Comparison of ENCODE assay signal across 18 mouse cellular contexts in genomic region chr14:24565718-24566322, GRCm38 (mm10).
DNase-seq lines count a peak whose midpoint lies in the region; ATAC-seq and TF ChIP-seq lines count a peak whose summit lies in the region.
"Had no signal": no experiment of that assay in that cellular context is flagged by ENCODE, and none has a peak within 500 bp of the region (broad histone marks: within the 10 kb centered on the region; RNA-seq: fewer than 3 reads in every experiment).

No protein-coding gene starts in this region.

- no peaks in the 10 kb centered on the region for H3K4me1 ChIP-seq in forebrain, postnatal 0 days (ENCODE audit: insufficient read depth)
- peaks cover 26% of the 10 kb centered on the region for H3K4me1 ChIP-seq in neural tube, embryonic 13.5 days (replicated peaks)
- H3K4me1 ChIP-seq in intestine, embryonic 16.5 days (ENCODE audit: control insufficient read depth, insufficient read depth, low read length), result no peaks in the 10 kb centered on the region
- H3K4me1 ChIP-seq: embryonic facial prominence, embryonic 13.5 days; heart, embryonic 10.5 days; midbrain, embryonic 12.5 days; stomach, embryonic 15.5 days had no signal

- no peaks in the 10 kb centered on the region for H3K27me3 ChIP-seq in forebrain, postnatal 0 days (ENCODE audit: insufficient read depth, low read length)
- H3K27me3 ChIP-seq in neural tube, embryonic 13.5 days, result no peaks in the 10 kb centered on the region
- no peaks in the 10 kb centered on the region for H3K27me3 ChIP-seq in intestine, embryonic 16.5 days (replicated peaks; ENCODE audit: control insufficient read depth, insufficient read depth, low read length)
- H3K27me3 ChIP-seq: embryonic facial prominence, embryonic 13.5 days; midbrain, embryonic 12.5 days; stomach, embryonic 15.5 days had no signal

- WGBS in forebrain, postnatal 0 days, result 54% methylated on average over 10 of the region's 10 CpGs
- 38% methylated on average over 10 of the region's 10 CpGs for WGBS in neural tube, embryonic 13.5 days
- WGBS in intestine, embryonic 16.5 days, result 73% methylated on average over 10 of the region's 10 CpGs

- no peak overlapping the region for H3K4me3 ChIP-seq in forebrain, postnatal 0 days (ENCODE audit: low read depth, low read length)
- H3K4me3 ChIP-seq in neural tube, embryonic 13.5 days, result no peak overlapping the region
- H3K4me3 ChIP-seq in intestine, embryonic 16.5 days (ENCODE audit: low read length), result no peak overlapping the region
- H3K4me3 ChIP-seq: embryonic facial prominence, embryonic 13.5 days; heart, embryonic 10.5 days; midbrain, embryonic 12.5 days; stomach, embryonic 15.5 days had no signal

- no peak overlapping the region for H3K4me2 ChIP-seq in forebrain, postnatal 0 days (ENCODE audit: low read depth)
- no peak overlapping the region for H3K4me2 ChIP-seq in neural tube, embryonic 13.5 days
- no peak overlapping the region for H3K4me2 ChIP-seq in intestine, embryonic 16.5 days (ENCODE audit: low read depth, low read length)
- H3K4me2 ChIP-seq: embryonic facial prominence, embryonic 13.5 days; liver, embryonic 11.5 days; midbrain, embryonic 12.5 days; stomach, embryonic 15.5 days had no signal

- no peaks in the 10 kb centered on the region for H3K36me3 ChIP-seq in forebrain, postnatal 0 days (ENCODE audit: insufficient read depth)
- no peaks in the 10 kb centered on the region for H3K36me3 ChIP-seq in neural tube, embryonic 13.5 days
- H3K36me3 ChIP-seq in intestine, embryonic 16.5 days (ENCODE audit: control insufficient read depth, insufficient read depth, low read length), result no peaks in the 10 kb centered on the region
- H3K36me3 ChIP-seq: embryonic facial prominence, embryonic 13.5 days; G1E; heart, embryonic 10.5 days; midbrain, embryonic 12.5 days; stomach, embryonic 15.5 days had no signal

- no peak for ATAC-seq in forebrain, postnatal 0 days
- peak; percentile 81 for ATAC-seq in neural tube, embryonic 13.5 days (ENCODE audit: low read depth)
- ATAC-seq in intestine, embryonic 16.5 days, result no peak
- ATAC-seq: lung, postnatal 0 days had no signal

- DNase-seq in cerebellum, postnatal 10 days, result peak; percentile 47 to 64
- DNase-seq in cerebellum, postnatal 4 days (ENCODE audit: low spot score in 2 of 2), result no peak
- peak; percentile 7 for DNase-seq in lung, postnatal 10 days
- no peak for DNase-seq in lung, postnatal 25 days (ENCODE audit: low spot score)
- DNase-seq in forebrain, postnatal 0 days, result peak; percentile 31
- DNase-seq in kidney, postnatal 25 days, result no peak
- DNase-seq: cerebellum, postnatal 25 days; right cerebral cortex, postnatal 4 days; thymus, postnatal 14 days had no signal

- H3K27ac ChIP-seq in forebrain, postnatal 0 days (ENCODE audit: low read depth, low read length), result 0 out of 2 replicates have a peak overlapping the region, but pooled peaks have one; percentile 40
- H3K27ac ChIP-seq in neural tube, embryonic 13.5 days (replicated peaks), result peak overlapping the region; percentile 84
- H3K27ac ChIP-seq in intestine, embryonic 16.5 days (ENCODE audit: low read length), result no peak overlapping the region
- H3K27ac ChIP-seq: embryonic facial prominence, embryonic 13.5 days; heart, embryonic 10.5 days; midbrain, embryonic 12.5 days; stomach, embryonic 15.5 days had no signal

- no peak overlapping the region for H3K9ac ChIP-seq in forebrain, postnatal 0 days
- H3K9ac ChIP-seq in neural tube, embryonic 13.5 days, result no peak overlapping the region
- no peak overlapping the region for H3K9ac ChIP-seq in intestine, embryonic 16.5 days (ENCODE audit: low read depth, low read length)
- H3K9ac ChIP-seq: embryonic facial prominence, embryonic 13.5 days; midbrain, embryonic 12.5 days; stomach, embryonic 15.5 days had no signal

- no peak for TF ChIP-seq CTCF in forebrain, postnatal 0 days (IDR thresholded peaks at IDR 0.05; ENCODE audit: low read depth)

- no peaks in the 10 kb centered on the region for H3K9me3 ChIP-seq in forebrain, postnatal 0 days (ENCODE audit: low read length)
- no peaks in the 10 kb centered on the region for H3K9me3 ChIP-seq in neural tube, embryonic 13.5 days
- H3K9me3 ChIP-seq in intestine, embryonic 16.5 days (ENCODE audit: control insufficient read depth, low read length), result no peaks in the 10 kb centered on the region
- H3K9me3 ChIP-seq: embryonic facial prominence, embryonic 13.5 days; G1E; heart, embryonic 10.5 days; midbrain, embryonic 12.5 days; stomach, embryonic 15.5 days had no signal

Comparison
In these comparisons a context has a peak if more than half of its experiments do, and no peak if none do; other contexts are left out.
1. DNase-seq: peak in cerebellum, postnatal 10 days (2 of 2), lung, postnatal 10 days (single experiment) and forebrain, postnatal 0 days (single experiment); none in cerebellum, postnatal 4 days (0 of 2), lung, postnatal 25 days (single experiment) and kidney, postnatal 25 days (0 of 2).